Mouse (Mus musculus) limb, embryonic 14.5 days (tissue): ENCODE data around the gene Tiam1. TPM values are rescaled to one million over a fixed set of nuclear protein-coding genes. Genes with fewer than 3 reads are reported as not detected.
A peak's percentile ranks its signal among the peaks of the same experiment; 100 is the strongest.

Source experiments
- ATAC-seq: fragments of 200-750 bp; cut with Nextera tagmentation; 2 replicates; pipeline ENCODE4 v1.8.0; 2017; ENCODE audit warnings: low read depth, moderate number of reproducible peaks, moderate TSS enrichment; ENCODE audit not compliant: low FRiP score
- DNase-seq: peaks from one replicate; pipeline ENCODE4 v3.0.0-alpha.2; 2015; ENCODE audit warnings: low spot score
- H3K27ac ChIP-seq: fragments of 300-500 bp; sonication (generic); replicated peaks from 2 replicates; pipeline ENCODE4 v1.5.1; 2014; ENCODE audit warnings: low read depth, mild to moderate bottlenecking, low read length, moderate library complexity, mixed read lengths
- H3K27me3 ChIP-seq: fragments of 300-500 bp; sonication (generic); 2 replicates; pipeline ENCODE4 v1.6.1; 2014; ENCODE audit warnings: low read length, mixed read lengths; ENCODE audit not compliant: control insufficient read depth, insufficient read depth
- H3K36me3 ChIP-seq: fragments of 300-500 bp; sonication (generic); 2 replicates; pipeline ENCODE4 v1.6.1; 2014; ENCODE audit warnings: mild to moderate bottlenecking, low read length, moderate library complexity, mixed read lengths; ENCODE audit not compliant: control insufficient read depth, insufficient read depth
- H3K4me1 ChIP-seq: fragments of 300-500 bp; sonication (generic); 2 replicates; pipeline ENCODE4 v1.6.1; 2014; ENCODE audit warnings: antibody characterized with exemption, low read length, mixed read lengths; ENCODE audit not compliant: control insufficient read depth, insufficient read depth
- H3K4me2 ChIP-seq: fragments of 300-500 bp; sonication (generic); replicated peaks from 2 replicates; pipeline ENCODE4 v1.6.1; 2014; ENCODE audit warnings: low read depth, mild to moderate bottlenecking, low read length, moderate library complexity; ENCODE audit not compliant: severe bottlenecking
- H3K4me3 ChIP-seq: fragments of 300-500 bp; sonication (generic); replicated peaks from 2 replicates; pipeline ENCODE4 v1.5.1; 2014; ENCODE audit warnings: low read length
- H3K9ac ChIP-seq: fragments of 300-500 bp; sonication (generic); 2 replicates; pipeline ENCODE4 v1.6.1; 2014; ENCODE audit warnings: mild to moderate bottlenecking, low read depth, low read length, moderate library complexity; ENCODE audit not compliant: severe bottlenecking
- H3K9me3 ChIP-seq: fragments of 300-500 bp; sonication (generic); 2 replicates; pipeline ENCODE4 v1.6.1; 2016; ENCODE audit warnings: low read length; ENCODE audit not compliant: control insufficient read depth
- POLR2A ChIP-seq: fragments of 200-500 bp; IDR thresholded peaks from 2 replicates; pipeline ENCODE4 v1.8.0; 2012; ENCODE audit warnings: inconsistent platforms, mild to moderate bottlenecking, moderate library complexity, borderline replicate concordance; ENCODE audit not compliant: insufficient read depth, insufficient read length; ENCODE audit errors: extremely low read depth
- WGBS: fragments of 180-500 bp; shearing (Covaris S2); extraction: QIAGEN DNeasy Blood & Tissue Kit; methylation state at CpG from one replicate; pipeline ENCODE4 v1.1.7; 2014; 5-methylcytosine and 5-hydroxymethylcytosine counted together
- polyA plus RNA-seq, 2 experiments: library from polyadenylated mRNA; depleted of rRNA in 1 of 2; stranded (reverse) in 1 of 2; unstranded in 1 of 2; fragments of >200 nt; fragmentation: Nextera tagmentation in 1 of 2; extraction: Ambion mirVana in 1 of 2; gene quantifications; 2 replicates each; pipeline versions ENCODE4 v1.2.1 to v1.2.3; 2012 to 2014

The Tiam1 gene
- polyA plus RNA-seq, 2 experiments, result 22.4 to 54.9 TPM

DNA sequence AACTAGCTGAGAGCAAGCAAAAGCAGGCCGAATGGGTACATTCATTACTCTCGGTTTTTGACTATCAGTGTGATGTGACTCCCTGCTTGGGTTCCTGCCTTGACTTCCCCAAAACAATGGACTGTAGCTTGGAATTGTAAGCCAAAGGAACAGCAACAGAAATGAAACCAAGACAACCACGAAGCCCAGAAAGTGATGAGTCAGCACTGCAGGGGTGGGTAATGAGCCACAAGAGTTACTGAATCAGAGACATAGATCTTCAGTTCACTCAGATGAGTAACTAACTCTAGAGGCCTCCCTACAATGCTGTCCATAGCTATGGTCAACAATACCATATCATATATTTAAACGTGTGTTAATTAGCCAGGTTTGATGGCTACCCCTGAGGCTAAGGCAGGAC lies 259.7 kb downstream of the Tiam1 start:
- Histone ChIP-seq H3K9me3 (no peaks in the 10 kb centered on the region), H3K9ac (no peak overlapping the region), H3K27ac (no peak overlapping the region), H3K4me2 (no peak overlapping the region), H3K4me1 (peaks cover 21% of the 10 kb centered on the region), H3K4me3 (no peak overlapping the region), H3K27me3 (no peaks in the 10 kb centered on the region), H3K36me3 (peaks cover 8% of the 10 kb centered on the region)
- no peak for DNase-seq
- WGBS, result 86% methylated on average over 4 of the region's 4 CpGs
- TF ChIP-seq POLR2A, result no peak
- ATAC-seq, result no peak

- Histone ChIP-seq H3K4me1 (peaks cover 21% of the 10 kb centered on the region), H3K9me3 (no peaks in the 10 kb centered on the region), H3K9ac (no peak overlapping the region), H3K36me3 (peaks cover 8% of the 10 kb centered on the region), H3K27me3 (no peaks in the 10 kb centered on the region), H3K27ac (no peak overlapping the region), H3K4me2 (no peak overlapping the region), H3K4me3 (no peak overlapping the region)
- WGBS, result 30% methylated on average over 14 of the region's 14 CpGs
- ATAC-seq (peak; percentile 49; the same call in 1 of the 2 replicates), DNase-seq (no peak)
- no peak for TF ChIP-seq POLR2A
These were observed 260.9 kb downstream of the Tiam1 start for GRCm38 (mm10) chr16:89882477-89883234.

DNA sequence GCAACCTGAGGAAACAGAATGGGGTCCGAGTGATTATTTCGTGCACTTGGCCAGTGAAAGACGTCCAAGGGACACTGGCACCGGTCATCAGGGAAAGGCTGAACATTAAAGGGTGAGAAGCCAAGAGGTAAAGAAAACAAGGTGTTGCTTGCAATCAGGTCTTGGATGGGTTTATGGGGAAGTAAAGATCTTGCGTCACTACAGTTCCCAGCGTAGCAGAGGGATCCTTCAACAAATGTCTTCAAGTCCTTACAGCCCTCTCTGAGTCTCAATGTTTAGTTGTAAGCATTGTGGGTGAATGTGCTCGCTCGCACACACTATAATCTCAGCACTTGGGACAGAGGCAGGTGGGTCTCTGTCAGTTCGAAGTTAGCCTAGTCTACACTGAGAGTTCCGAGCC lies 266.4 kb downstream of the Tiam1 start:
- H3K4me3 ChIP-seq, result no peak overlapping the region
- no peak for TF ChIP-seq POLR2A
- ATAC-seq, result no peak
- no peak for DNase-seq
- H3K9ac ChIP-seq, result no peak overlapping the region
- peaks cover 39% of the 10 kb centered on the region for H3K4me1 ChIP-seq
- H3K9me3 ChIP-seq, result no peaks in the 10 kb centered on the region
- peaks cover 6% of the 10 kb centered on the region; the same call in 1 of the 2 replicates for H3K36me3 ChIP-seq
- WGBS, result 96% methylated on average over 10 of the region's 10 CpGs
- H3K4me2 ChIP-seq, result no peak overlapping the region
- no peak overlapping the region for H3K27ac ChIP-seq
- no peaks in the 10 kb centered on the region for H3K27me3 ChIP-seq

GRCm38 (mm10) chr16:89876079-89876478 lies 267.5 kb downstream of the Tiam1 start:
- Histone ChIP-seq H3K9me3 (no peaks in the 10 kb centered on the region), H3K4me3 (no peak overlapping the region), H3K4me2 (no peak overlapping the region), H3K27ac (no peak overlapping the region), H3K27me3 (no peaks in the 10 kb centered on the region), H3K36me3 (peaks cover 8% of the 10 kb centered on the region; the same call in 1 of the 2 replicates), H3K4me1 (peaks cover 38% of the 10 kb centered on the region), H3K9ac (no peak overlapping the region)
- WGBS, result 80% methylated on average over 3 of the region's 3 CpGs
- TF ChIP-seq POLR2A, result no peak
- ATAC-seq (no peak), DNase-seq (no peak)

DNA sequence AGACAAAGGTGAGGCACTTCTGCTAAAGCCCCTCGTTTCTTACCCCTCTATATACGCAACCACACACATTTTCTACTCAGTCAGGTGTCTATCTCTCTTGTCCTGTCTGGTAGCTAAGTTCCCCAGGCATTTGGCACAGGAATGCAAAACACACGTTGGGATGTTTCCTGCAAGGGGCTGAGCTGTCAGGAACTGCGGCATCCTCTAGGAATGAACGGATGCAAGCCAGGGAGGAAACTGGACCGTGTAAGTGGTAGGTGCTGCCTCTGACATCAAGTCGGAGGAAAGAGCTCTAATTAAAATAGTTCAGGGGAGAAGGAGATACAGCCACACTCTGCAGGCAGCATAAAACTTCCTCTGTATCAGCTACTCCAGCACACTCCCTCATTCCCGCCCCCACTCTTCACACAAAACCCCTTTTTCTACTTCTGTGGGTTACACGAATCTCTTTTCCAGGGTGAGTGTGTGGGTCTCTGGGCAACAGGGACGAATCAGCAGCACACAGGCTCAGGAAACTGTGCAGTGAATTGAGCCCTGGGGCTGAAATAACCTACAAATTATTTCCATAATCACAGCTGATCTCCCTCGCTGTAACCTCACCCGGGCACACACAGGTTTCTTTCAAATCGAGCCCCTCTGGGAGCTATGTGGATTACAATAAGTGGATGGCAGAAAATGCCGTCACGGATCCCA lies 269.4 kb downstream of the Tiam1 start:
- H3K27ac ChIP-seq, result peak overlapping the region; percentile 56; the same call in 1 of the 2 replicates
- H3K36me3 ChIP-seq, result peaks cover 10% of the 10 kb centered on the region; the same call in 1 of the 2 replicates
- no peak overlapping the region for H3K4me3 ChIP-seq
- no peaks in the 10 kb centered on the region for H3K9me3 ChIP-seq
- no peaks in the 10 kb centered on the region for H3K27me3 ChIP-seq
- DNase-seq (peak; percentile 22), ATAC-seq (peak; percentile 37; the same call in 1 of the 2 replicates)
- TF ChIP-seq POLR2A, result no peak
- peaks cover 34% of the 10 kb centered on the region for H3K4me1 ChIP-seq
- H3K9ac ChIP-seq, result peak overlapping the region; percentile 12; the same call in 1 of the 2 replicates
- H3K4me2 ChIP-seq, result 0 out of 2 replicates have a peak overlapping the region, but pooled peaks have one; percentile 13
- 26% methylated on average over 15 of the region's 15 CpGs for WGBS
